Mouse (Mus musculus) neural tube, embryonic 11.5 days (tissue): ENCODE results near the gene Tecpr2. TPM values are rescaled to one million over a fixed set of nuclear protein-coding genes. Genes with fewer than 3 reads are reported as not detected.

ENCODE experiments used
- ATAC-seq: fragments of 200-750 bp; cut with Nextera tagmentation; 2 replicates; pipeline ENCODE4 v1.8.0; 2017; ENCODE audit warnings: moderate number of reproducible peaks, mild to moderate bottlenecking, moderate TSS enrichment, moderate library complexity; ENCODE audit not compliant: insufficient read depth, low FRiP score, low TSS enrichment
- DNase-seq: peaks from one replicate; pipeline ENCODE4 v3.0.0-alpha.2; 2015; ENCODE audit warnings: low spot score
- H3K27ac ChIP-seq: fragments of 300-500 bp; sonication (generic); 2 replicates; pipeline ENCODE4 v1.5.1; 2014; ENCODE audit warnings: low read depth, mild to moderate bottlenecking, low read length
- H3K27me3 ChIP-seq: fragments of 300-500 bp; sonication (generic); 2 replicates; pipeline ENCODE4 v1.6.1; 2014; ENCODE audit warnings: mild to moderate bottlenecking, low read length, mixed read lengths; ENCODE audit not compliant: control insufficient read depth, insufficient read depth
- H3K36me3 ChIP-seq: fragments of 300-500 bp; sonication (generic); 2 replicates; pipeline ENCODE4 v1.6.1; 2014; ENCODE audit warnings: mild to moderate bottlenecking, low read length, moderate library complexity, mixed read lengths; ENCODE audit not compliant: control insufficient read depth, insufficient read depth
- H3K4me1 ChIP-seq: fragments of 300-500 bp; sonication (generic); 2 replicates; pipeline ENCODE4 v1.6.1; 2014; ENCODE audit warnings: low read length, mixed read lengths; ENCODE audit not compliant: control insufficient read depth, insufficient read depth
- H3K4me2 ChIP-seq: fragments of 300-500 bp; sonication (generic); 2 replicates; pipeline ENCODE4 v1.6.1; 2014; ENCODE audit warnings: low read depth, mild to moderate bottlenecking, moderate library complexity
- H3K4me3 ChIP-seq: fragments of 300-500 bp; sonication (generic); 2 replicates; pipeline ENCODE4 v1.5.1; 2014; ENCODE audit warnings: low read depth, low read length
- H3K9ac ChIP-seq: fragments of 300-500 bp; sonication (generic); 2 replicates; pipeline ENCODE4 v1.6.1; 2014; ENCODE audit warnings: mild to moderate bottlenecking, low read length
- H3K9me3 ChIP-seq: fragments of 300-500 bp; sonication (generic); 2 replicates; pipeline ENCODE4 v1.6.1; 2016; ENCODE audit warnings: low read length; ENCODE audit not compliant: control insufficient read depth
- WGBS: fragments of 180-500 bp; shearing (Covaris S2); extraction: QIAGEN DNeasy Blood & Tissue Kit; methylation state at CpG from one replicate; pipeline ENCODE4 v1.1.7; 2014; 5-methylcytosine and 5-hydroxymethylcytosine counted together
- polyA plus RNA-seq: library from polyadenylated mRNA; unstranded; fragments of >200 nt; fragmentation: Nextera tagmentation; extraction: Ambion mirVana; gene quantifications from 2 replicates; pipeline ENCODE4 v1.2.1, GENCODE M21; 2014

Tecpr2 gene
- polyA plus RNA-seq = 5.5 and 6.1 TPM in 2 replicates

DNA sequence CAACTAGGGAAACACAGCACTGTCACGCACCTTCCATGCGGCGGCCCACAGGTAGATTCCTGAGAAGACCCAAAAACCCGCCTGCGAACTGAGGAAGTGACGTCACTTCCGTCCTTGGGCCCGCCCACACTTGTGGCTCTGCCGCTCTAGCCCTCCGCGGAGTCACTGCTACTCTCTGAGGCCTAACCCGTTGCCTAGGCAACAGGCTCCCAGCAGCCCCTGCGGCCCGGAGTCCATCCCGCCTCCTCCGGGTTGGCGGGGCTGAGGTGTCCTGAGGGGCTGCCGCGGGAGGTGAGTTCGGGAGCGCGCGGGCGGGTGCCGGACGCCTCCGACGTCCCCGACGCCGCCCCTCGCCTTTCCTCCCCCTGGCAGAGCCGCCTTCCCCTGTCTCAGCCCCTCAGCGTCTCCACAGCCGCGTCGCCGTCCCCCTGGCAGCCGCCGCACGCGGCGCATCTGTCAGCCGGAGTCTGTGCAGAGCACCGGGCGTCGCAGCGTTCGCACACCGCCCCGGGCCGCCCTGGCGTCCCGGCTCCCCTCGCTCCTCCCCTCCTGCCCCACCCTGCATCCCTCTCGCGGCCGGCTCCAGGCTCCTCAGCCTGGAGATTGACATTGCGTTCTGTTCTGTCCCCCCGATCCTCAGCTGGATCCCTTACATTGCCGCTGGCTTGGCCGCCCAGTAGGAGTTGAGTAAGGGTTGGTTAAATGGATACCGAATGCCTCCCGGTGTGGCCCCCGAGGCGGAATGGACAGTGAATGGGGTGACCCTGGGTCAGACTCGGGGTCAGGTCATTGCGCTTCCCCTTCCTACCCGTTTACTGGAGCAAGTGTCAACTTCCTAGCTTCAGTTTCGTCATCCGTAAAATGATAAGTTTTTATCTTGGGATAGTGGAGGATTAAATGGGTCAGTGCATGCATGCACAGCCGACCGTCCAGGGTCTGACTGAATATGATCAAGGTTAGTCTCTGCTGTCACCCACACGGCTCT lies at the start of gene Tecpr2, which contains the start of gene Cinp:
TSS of gene Tecpr2 (plus strand) at position 229 of the 985 bp plus-strand sequence.
TSS of gene Cinp (minus strand) at position 110 of the 985 bp plus-strand sequence.
- H3K4me1 ChIP-seq = peaks cover 11% of the 10 kb centered on the region
- peak within 1 kb of the TSS; percentile 83 for H3K4me3 ChIP-seq
- no peaks in the 10 kb centered on the region for H3K36me3 ChIP-seq
- peak within 1 kb of the TSS; percentile 90 for H3K4me2 ChIP-seq
- ATAC-seq (peak; percentile 99), DNase-seq (peak; percentile 97)
- H3K9ac ChIP-seq = peak within 1 kb of the TSS; percentile 90
- H3K27me3 ChIP-seq = no peaks in the 10 kb centered on the region
- under 1% methylated on average over 56 of the region's 74 CpGs for WGBS
- H3K27ac ChIP-seq = peak within 1 kb of the TSS; percentile 88
- no peaks in the 10 kb centered on the region for H3K9me3 ChIP-seq

DNA sequence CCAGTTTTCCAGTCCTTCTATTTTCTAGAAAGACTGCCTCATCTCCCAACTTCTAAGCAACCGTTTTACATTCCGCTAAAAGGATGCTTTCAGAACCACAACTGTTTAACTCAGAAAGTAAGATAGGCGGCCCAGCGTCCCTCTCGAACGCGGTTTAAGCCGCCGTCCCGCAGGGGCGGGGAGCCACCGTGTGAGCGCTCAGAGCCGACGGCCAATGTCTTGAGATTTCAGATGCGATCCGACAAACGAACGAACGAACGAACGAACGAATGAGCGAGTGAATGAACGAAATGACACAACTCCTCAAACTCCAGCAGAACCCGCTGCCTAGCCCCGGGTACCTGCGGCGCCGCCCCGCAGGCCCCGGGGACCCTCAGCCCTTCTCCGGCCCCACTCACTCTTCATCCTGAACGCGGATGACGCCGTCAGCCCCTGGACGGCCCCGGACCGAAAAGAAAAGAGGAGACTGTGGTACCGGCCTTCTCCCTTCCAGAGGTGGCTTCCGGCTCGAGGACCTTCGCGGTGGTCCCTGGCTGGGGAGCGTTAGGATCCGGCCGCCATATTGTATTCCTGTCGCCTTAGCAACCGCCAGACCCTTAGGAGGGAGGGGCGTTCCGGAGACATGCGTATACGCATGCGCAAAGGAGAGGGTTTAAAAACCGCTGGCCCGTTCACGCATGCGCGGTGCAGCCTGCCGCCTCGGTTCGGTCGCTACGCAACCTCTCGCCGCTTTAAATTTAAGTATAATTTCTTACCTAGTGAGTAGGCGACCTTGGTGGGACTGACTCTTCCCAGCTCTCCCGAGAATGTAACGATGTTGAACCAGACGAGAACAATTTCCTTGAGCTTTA lies 48.5 kb upstream of the Tecpr2 start, which contains the start of gene Mok:
TSS of gene Mok (minus strand) at position 592 of the 851 bp plus-strand sequence.
- ATAC-seq (peak; percentile 67; the same call in 1 of the 2 replicates), DNase-seq (peak; percentile 95)
- peaks cover 3% of the 10 kb centered on the region; the same call in 1 of the 2 replicates for H3K27me3 ChIP-seq
- peak within 1 kb of the TSS; percentile 62 for H3K4me2 ChIP-seq
- peak within 1 kb of the TSS; percentile 75 for H3K4me3 ChIP-seq
- no peaks in the 10 kb centered on the region for H3K36me3 ChIP-seq
- H3K27ac ChIP-seq = no peak within 1 kb of the TSS
- peaks cover 12% of the 10 kb centered on the region for H3K4me1 ChIP-seq
- peak within 1 kb of the TSS; percentile 61 for H3K9ac ChIP-seq
- under 1% methylated on average over 71 of the region's 71 CpGs for WGBS
- H3K9me3 ChIP-seq = no peaks in the 10 kb centered on the region

DNA sequence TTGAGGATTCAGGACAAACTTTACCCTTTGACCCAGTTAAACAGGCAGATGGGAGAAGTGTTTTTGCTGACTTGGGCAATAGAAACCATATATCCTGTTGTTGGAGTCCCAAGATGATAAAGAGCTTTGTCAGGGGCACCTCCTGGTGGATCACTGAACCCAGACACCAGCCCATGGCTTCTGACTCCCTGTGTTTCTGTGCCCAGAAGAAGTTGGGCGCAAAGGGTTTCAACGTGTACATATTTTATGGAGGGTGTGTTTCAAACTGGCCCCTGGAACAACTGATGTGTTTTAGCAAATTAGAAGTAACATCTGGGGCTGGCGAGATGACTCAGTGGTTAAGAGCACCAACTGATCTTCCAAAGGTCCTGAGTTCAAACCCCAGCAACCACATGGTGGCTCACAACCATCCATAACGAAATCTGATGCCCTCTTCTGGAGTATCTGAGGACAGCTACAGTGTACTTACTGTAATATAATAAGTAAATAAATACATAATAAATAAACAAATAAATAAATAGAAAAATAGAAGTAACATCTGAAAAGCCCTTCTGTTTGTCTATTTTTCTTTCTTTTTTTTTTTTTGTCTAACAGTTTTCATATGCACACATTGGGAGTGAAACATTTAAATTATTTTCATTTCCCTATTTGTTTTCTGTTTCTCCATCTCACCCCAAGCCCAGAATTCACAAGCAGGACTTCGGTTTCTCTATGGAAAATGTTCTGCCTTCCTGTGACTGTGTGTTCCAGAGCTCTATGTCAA lies 47.2 kb upstream of the Tecpr2 start:
- ATAC-seq = no peak
- no peak overlapping the region for H3K4me2 ChIP-seq
- DNase-seq = no peak
- no peak overlapping the region for H3K9ac ChIP-seq
- no peaks in the 10 kb centered on the region for H3K9me3 ChIP-seq
- 68% methylated on average over 5 of the region's 5 CpGs for WGBS
- no peak overlapping the region for H3K27ac ChIP-seq
- H3K36me3 ChIP-seq = no peaks in the 10 kb centered on the region
- H3K27me3 ChIP-seq = peaks cover 7% of the 10 kb centered on the region; the same call in 1 of the 2 replicates
- no peak overlapping the region for H3K4me3 ChIP-seq
- peaks cover 14% of the 10 kb centered on the region for H3K4me1 ChIP-seq

DNA sequence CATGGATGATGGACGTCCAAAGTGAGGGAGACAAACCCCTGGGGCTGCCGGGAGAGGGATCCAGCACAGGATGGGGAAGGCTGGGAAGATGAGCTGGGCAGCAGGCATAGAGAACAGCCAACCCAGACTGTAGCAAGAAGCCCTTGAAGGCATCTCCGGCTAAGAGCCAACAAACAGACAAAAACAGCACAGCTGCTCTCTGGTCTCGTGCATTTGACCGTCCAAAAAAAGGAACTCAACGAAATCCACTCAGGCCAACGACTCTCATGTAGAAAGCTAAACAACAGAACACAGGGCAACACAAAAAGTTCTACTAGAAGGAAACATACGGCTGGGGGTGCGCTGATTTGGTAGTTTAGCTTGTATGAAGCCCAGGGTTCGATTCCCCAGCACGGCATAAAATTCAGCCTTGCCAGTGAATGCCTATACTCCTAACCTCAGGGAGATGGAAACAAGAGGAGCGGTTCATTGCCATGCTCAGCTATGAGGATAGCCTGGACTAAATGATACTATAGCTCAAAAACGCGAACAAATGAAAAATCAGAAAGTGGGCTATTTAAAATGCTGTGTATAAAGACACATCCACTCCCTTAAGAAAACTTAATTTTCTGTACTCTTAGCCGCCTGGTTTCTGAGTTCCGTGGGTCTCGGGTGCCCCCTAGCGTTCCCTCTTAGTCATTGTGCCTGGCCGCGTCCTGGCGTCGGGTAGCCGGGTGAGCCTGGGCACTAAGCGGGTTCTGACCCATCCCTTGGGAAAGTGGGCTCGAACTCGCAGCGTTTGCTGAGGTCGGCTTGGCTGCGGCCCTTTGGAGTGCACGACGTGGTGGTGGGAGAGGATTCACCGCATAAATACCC lies 45.6 kb upstream of the Tecpr2 start:
- 0 out of 2 replicates have a peak, but pooled peaks have one; percentile 10 for ATAC-seq
- WGBS = 22% methylated on average over 32 of the region's 32 CpGs
- DNase-seq = peak; percentile 89
- Histone ChIP-seq H3K4me3 (peak overlapping the region; percentile 33), H3K4me2 (peak overlapping the region; percentile 64), H3K9me3 (no peaks in the 10 kb centered on the region), H3K36me3 (no peaks in the 10 kb centered on the region), H3K27me3 (peaks cover 7% of the 10 kb centered on the region; the same call in 1 of the 2 replicates), H3K4me1 (peaks cover 12% of the 10 kb centered on the region; the same call in 1 of the 2 replicates), H3K9ac (peak overlapping the region; percentile 15; the same call in 1 of the 2 replicates), H3K27ac (no peak overlapping the region)

DNA sequence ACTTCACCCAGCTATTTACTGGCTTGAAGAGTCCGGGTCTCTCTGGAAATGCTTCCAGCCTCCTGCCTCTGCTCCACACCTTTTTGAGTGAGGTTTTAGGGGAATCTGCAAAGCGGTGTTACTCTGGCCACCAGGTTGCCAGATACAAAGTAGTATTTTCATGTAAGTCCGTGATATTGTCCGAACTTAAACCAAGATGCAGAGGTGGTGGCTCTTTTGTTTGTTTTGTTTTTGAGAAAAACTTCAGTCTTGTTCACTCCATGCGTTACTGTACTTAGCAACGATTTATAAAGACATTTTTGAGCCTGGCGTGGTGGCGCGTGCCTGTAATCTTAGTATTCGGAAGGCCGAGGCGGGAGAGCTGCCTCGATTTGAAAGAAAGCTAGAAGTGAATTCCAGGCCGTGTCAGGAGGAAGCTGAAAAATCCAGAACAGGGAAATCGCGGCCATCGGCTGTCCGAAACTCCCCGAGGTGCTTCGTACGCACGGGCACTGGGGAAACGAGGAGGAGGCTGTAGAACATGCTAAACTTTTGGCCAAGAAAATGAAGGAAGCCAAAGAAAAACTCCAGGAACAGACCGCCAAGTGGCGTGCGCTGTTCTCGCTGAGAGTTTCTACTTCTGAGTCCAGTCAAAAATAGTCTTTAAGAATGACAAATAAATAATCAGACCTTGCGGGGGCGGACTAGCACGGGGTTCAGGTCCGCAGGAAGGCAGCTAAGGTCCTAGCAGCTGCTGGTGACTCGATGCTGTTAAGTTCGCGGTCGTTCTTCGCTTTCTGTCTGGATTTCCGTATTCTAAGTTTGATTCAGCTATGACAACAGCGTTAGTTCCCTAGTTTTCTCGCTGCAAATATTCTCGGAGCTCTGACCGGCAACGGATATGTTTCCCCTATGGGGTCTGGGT lies 44.6 kb upstream of the Tecpr2 start:
- 1% methylated on average over 42 of the region's 42 CpGs for WGBS
- H3K27me3 ChIP-seq = peaks cover 7% of the 10 kb centered on the region; the same call in 1 of the 2 replicates
- no peak overlapping the region for H3K27ac ChIP-seq

DNA sequence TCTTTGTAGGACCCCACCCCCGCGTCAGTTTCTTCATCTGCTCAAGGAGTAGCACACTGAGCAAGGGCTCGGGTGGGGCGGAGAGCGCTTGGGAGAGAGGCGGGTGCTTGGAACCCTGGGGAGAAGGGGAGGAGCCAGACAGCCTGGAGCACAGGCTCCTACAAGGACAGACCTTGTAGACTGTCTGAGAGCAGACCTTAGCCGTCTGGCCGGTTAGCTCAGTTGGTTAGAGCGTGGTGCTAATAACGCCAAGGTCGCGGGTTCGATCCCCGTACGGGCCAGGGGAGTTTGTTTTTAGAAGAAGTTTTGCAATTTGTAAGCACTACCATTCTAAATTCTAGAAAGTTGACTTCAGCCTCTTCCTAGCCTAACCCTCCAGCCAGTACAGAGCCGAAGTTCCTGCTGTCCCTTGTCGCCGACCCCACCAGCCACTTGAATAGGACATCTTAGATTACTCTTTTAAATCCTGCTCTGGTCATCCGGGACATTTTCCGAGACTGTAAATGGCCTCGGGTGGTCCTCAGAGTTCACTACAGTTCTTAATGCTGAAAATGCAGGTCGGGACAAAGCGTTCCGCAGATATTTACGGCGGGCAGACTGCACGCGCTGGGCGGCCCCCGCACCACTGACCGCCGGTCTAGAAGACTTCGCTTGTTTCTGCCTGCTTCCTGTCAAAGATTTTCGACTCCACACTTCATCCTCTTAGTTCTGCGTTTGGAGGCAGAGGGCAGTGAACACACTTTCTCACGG lies 43.8 kb upstream of the Tecpr2 start:
- Histone ChIP-seq H3K4me2 (peak overlapping the region; percentile 64), H3K9me3 (no peaks in the 10 kb centered on the region), H3K36me3 (no peaks in the 10 kb centered on the region), H3K9ac (peak overlapping the region; percentile 44), H3K27ac (no peak overlapping the region), H3K4me1 (peaks cover 10% of the 10 kb centered on the region; the same call in 1 of the 2 replicates), H3K4me3 (peak overlapping the region; percentile 33), H3K27me3 (peaks cover 7% of the 10 kb centered on the region; the same call in 1 of the 2 replicates)
- under 1% methylated on average over 36 of the region's 36 CpGs for WGBS
- peak; percentile 92 for DNase-seq
- ATAC-seq = peak; percentile 67

More for the DNA sequence above, 44.6 kb upstream of the Tecpr2 start:
- H3K4me1 ChIP-seq = peaks cover 12% of the 10 kb centered on the region; the same call in 1 of the 2 replicates
- no peaks in the 10 kb centered on the region for H3K9me3 ChIP-seq
- ATAC-seq (no peak), DNase-seq (peak; percentile 35)
- peak overlapping the region; percentile 41 for H3K9ac ChIP-seq
- peak overlapping the region; percentile 33 for H3K4me3 ChIP-seq
- H3K4me2 ChIP-seq = peak overlapping the region; percentile 64
- H3K36me3 ChIP-seq = no peaks in the 10 kb centered on the region
